Comparison of ENCODE assay signal across 29 mouse cellular contexts in genomic region chrX:86016591-86016990, GRCm38 (mm10). TPM values are rescaled to one million over a fixed set of nuclear protein-coding genes. Genes with fewer than 3 reads are reported as not detected.
"Had no signal": no experiment of that assay in that cellular context is flagged by ENCODE, and none has a peak within 500 bp of the region (broad histone marks: within the 10 kb centered on the region; RNA-seq: fewer than 3 reads in every experiment).

No protein-coding gene starts in this region.

- DNase-seq: liver, postnatal 0 days; lung, adult 2 months; lung, postnatal 14 days; lung, postnatal 36 days; retina, postnatal 1 day; right cerebral cortex, adult 18-20 months; right cerebral cortex, postnatal 25 days; right cerebral cortex, postnatal 4 days; spleen, adult 18-20 months; thymus, adult 18-20 months; thymus, postnatal 14 days; thymus, postnatal 36 days had no signal

- H3K4me3 ChIP-seq: lung, embryonic 15.5 days; megakaryocyte, embryonic 14.5 days; midbrain, embryonic 13.5 days; midbrain, embryonic 15.5 days; neural tube, embryonic 12.5 days had no signal

- H3K4me1 ChIP-seq: lung, embryonic 15.5 days; megakaryocyte, embryonic 14.5 days; midbrain, embryonic 13.5 days; midbrain, embryonic 15.5 days; neural tube, embryonic 12.5 days had no signal

- H3K9me3 ChIP-seq: lung, embryonic 15.5 days; megakaryocyte, embryonic 14.5 days; midbrain, embryonic 13.5 days; midbrain, embryonic 15.5 days; neural tube, embryonic 12.5 days had no signal

- H3K4me2 ChIP-seq: lung, embryonic 15.5 days; midbrain, embryonic 11.5 days; midbrain, embryonic 13.5 days; midbrain, embryonic 15.5 days; neural tube, embryonic 12.5 days had no signal

- H3K36me3 ChIP-seq: lung, embryonic 15.5 days; midbrain, embryonic 13.5 days; midbrain, embryonic 15.5 days; neural tube, embryonic 12.5 days had no signal

- ATAC-seq: liver, postnatal 0 days; lung, postnatal 0 days; midbrain, embryonic 13.5 days; midbrain, embryonic 15.5 days had no signal

- H3K9ac ChIP-seq: liver, postnatal 0 days; lung, embryonic 15.5 days; midbrain, embryonic 13.5 days; midbrain, embryonic 15.5 days; neural tube, embryonic 12.5 days had no signal

- H3K27me3 ChIP-seq: lung, embryonic 15.5 days; midbrain, embryonic 13.5 days; midbrain, embryonic 15.5 days; neural tube, embryonic 12.5 days had no signal

- H3K27ac ChIP-seq: lung, embryonic 15.5 days; macrophage; midbrain, embryonic 13.5 days; midbrain, embryonic 15.5 days; neural tube, embryonic 12.5 days had no signal

RNA-seq across cellular contexts. Expression of gene Samt3, which starts 27.4 kb away (rescaled TPM):
- total RNA-seq: megakaryocyte progenitor cell, adult 5-6 weeks; midbrain, postnatal 0 days; monocyte, adult 5-6 weeks; neutrophil, adult 5-6 weeks had no signal
- polyA plus RNA-seq: liver, postnatal 0 days; lung, adult 2 months; lung, embryonic 15.5 days; lung, postnatal 0 days; macrophage; midbrain, embryonic 11.5 days; midbrain, embryonic 13.5 days; midbrain, embryonic 15.5 days; midbrain, postnatal 0 days; neural tube, embryonic 12.5 days; neural tube, embryonic 14.5 days; small intestine, adult 2 months; stomach, embryonic 14.5 days; stomach, embryonic 16.5 days; thymus, postnatal 0 days had no signal
